Mouse (Mus musculus) fat pad, adult 2 months (tissue): ENCODE measurements at regions not wholly inside any gene's neighbourhood (a gene's known extent, or its start where the extent isn't known, plus 50 kb on each side); places are given as distances from the start of the nearest gene placed in this dataset.

Experiments used
- DNase-seq: peaks from one replicate; pipeline ENCODE4 v3.0.0-alpha.2; 2011; ENCODE audit warnings: low read depth, low spot score; ENCODE audit errors: extremely low read depth

- no peak for DNase-seq
Measured at GRCm38 (mm10) chr8:77843229-77843628, 119.0 kb upstream of the Ednra start.

- no peak for DNase-seq
Measured at GRCm38 (mm10) chr8:77850523-77850922, 126.3 kb upstream of the Ednra start.

DNA sequence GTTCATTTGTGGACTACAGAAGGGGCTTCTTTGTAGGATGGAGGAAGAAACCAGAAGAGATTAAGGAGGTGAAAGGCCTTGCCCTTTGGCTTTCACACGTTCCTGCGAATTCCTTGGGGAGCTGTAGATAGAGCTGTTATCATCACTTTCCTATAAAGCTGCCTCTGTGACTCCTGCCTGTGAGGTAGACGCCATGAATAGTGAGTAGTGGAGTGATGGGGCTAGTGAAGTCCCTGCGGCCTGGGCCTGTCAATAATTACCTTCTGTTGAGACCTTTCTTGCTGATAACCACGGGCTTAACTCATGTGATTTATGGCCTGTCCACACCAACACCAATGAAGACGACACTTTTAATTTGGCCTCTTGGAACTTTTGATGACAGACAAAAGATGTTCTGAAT is 146.0 kb upstream of the Ednra start:
- no peak for DNase-seq

DNA sequence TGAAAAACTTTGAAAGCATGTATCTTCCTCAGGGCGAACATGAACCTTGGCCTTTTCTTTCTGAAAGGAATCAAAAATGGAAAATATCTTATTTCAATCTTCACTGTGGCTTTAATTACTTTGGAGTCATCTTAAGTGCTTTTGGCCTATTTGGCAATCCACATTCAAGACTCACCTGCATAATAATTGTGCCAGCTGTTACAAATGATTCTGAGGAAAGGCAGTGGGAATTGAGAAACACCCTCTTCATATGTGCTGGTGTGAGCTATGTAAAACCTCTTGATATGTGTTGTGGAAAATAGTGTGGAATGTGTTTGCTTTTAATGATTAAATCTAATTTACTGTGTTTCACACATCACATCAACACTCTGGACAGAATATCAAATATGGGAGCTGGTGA is 148.5 kb upstream of the Ednra start:
- DNase-seq = peak; percentile 74

GRCm38 (mm10) chr8:77919776-77920175 is 195.5 kb upstream of the Ednra start:
- no peak for DNase-seq

- peak; percentile 82 for DNase-seq
Measured at GRCm38 (mm10) chr8:77921868-77922267, 197.6 kb upstream of the Ednra start.

DNA sequence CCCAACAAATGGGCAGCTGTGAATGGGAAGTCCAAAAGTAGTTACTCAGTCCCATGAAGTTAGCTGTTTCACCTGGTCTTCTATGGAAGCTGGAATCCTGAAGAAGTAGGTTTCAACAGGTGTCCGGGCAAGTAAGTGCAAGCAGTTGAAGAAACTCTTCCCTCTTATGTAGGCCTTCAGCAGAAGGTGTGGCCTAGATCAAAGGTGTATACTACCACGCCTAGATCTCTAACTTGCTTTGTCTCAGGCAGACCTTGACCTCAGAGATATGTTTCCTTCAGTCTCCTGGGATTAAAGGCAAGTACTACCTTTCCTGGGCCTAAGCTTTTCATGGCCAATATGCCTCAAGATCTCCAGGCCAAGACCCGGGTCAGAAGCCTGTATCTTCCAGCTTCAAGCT is 223.4 kb upstream of the Ednra start:
- DNase-seq = no peak

DNA sequence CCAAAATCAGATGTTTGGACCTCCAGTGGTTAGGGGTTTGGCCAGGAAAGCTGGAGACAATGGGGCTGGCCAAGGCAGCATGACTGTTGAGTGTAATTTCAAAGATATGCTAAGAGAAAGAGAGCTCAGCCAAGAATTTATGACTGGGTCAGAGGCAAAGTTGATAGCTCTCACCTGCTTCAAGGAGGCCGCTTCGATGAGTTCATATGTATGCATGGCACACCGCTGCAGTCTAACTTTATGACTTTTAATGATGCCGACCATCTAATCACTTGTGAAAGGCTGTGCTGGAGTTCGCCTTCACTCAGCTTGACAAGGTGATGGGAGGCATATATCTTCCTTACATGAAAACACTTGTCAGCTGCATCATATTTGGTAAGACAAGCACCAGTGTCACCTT is 225.4 kb upstream of the Ednra start:
- DNase-seq = no peak

DNA sequence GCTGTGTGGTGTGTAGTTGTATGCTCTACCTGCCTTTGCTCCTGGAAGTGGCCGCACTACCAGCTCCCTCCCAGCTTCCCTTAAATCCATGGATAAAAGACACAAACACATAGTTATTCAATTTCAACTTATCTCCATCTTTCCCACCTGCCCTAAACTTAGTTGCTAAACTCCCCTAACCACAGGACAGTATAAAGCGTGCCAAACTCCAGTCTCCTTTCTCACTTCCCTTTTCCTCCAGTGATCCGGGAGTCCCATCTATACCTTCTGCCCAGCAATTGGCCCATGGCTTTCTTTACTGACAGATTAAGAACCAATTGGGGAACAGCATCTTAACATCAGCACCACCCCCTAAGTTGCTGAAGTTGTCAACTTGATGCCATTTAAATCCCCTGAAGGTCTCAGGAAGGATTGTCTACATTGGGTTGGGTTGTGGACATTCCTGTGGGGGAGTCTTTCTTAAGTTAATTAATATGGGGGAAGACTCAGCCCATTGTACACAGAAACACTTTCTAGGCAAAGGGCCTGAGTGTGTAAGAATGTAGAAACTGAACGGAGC is 234.6 kb upstream of the Ednra start:
- DNase-seq = no peak

- DNase-seq = no peak
Measured at GRCm38 (mm10) chr8:77963102-77963698, 238.9 kb upstream of the Ednra start.

GRCm38 (mm10) chr8:77970378-77970777 is 242.7 kb upstream of the Ttc29 start:
- DNase-seq = no peak

GRCm38 (mm10) chr8:77973714-77974113 is 239.4 kb upstream of the Ttc29 start:
- DNase-seq = no peak

DNA sequence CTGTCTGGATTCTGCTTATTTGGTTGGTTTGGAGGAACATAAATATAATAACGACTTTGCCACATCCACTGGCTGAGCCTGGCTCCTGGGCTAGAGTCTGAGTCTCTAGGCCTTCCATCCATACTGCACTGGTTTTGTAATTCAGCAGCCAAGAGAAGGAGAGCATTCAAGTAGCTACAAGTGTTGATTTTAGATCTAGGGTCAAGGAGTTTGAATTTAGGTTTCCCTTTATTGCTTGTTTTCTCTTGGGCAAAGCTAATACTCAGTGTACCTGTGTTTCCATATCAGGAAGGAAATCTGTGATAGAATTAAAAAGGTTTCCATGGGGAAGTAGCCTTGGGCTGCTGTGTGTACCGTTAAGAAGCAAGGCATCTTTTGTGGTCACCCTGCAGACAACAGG is 234.0 kb upstream of the Ttc29 start:
- no peak for DNase-seq

DNA sequence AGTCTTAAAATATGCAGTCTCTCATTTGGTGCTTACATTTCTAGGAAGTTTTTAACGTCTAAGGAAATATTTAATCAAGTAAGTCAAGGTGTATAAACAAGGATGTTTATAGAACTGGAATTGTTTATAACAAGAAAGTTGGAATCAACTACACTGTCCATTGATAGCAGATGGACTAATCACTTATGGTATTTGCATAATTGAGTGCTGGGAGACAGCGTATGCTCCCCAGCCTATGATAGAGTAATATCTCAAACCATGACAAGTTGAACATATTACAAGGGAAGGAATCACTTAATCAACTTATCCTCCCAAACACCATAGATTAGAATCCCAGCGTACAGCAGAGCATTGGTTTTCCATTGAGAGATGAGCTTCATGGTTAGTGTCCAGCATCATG is 232.4 kb upstream of the Ttc29 start:
- no peak for DNase-seq

- DNase-seq = no peak
Measured at GRCm38 (mm10) chr8:77982031-77982430, 231.1 kb upstream of the Ttc29 start.

DNA sequence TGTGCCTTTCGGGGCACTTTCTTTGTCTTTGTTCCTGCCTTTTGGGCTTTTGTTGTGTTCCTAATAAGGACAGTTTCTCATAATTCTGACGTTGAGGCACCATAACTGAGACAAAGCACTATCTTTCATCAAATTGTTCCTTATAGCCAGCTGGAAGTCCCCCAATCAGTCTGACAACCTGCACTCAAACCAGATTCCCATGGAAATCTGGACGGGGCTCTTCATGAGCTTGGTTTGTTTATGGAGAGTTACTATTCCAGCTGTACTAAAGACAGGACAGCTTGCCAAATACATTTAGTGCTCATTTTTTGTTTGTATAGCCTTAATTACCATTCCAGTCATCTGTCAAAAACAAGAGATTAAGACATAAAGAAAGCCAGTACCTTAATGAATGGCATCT is 229.6 kb upstream of the Ttc29 start:
- DNase-seq = no peak

DNA sequence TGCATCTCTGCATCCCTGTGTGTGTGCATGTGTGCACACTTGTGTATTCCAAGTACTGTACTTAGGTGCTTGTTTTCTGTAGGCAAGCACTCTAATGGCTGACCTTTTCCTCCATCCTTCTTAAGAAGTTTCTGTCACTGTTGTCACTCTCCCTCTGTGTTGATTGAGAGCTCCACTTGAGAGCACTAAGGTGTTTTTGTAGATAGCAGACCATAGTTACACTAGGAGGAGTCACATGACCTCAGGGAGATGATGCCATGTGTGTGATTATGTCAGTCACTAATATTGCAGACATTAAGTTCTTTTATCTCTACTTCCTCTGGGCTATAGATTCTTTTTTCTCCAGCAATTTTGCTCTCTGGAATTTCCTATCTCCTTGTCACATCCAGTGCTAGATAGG is 225.9 kb upstream of the Ttc29 start:
- DNase-seq = no peak

GRCm38 (mm10) chr8:77988291-77989056 is 224.6 kb upstream of the Ttc29 start:
- no peak for DNase-seq

DNA sequence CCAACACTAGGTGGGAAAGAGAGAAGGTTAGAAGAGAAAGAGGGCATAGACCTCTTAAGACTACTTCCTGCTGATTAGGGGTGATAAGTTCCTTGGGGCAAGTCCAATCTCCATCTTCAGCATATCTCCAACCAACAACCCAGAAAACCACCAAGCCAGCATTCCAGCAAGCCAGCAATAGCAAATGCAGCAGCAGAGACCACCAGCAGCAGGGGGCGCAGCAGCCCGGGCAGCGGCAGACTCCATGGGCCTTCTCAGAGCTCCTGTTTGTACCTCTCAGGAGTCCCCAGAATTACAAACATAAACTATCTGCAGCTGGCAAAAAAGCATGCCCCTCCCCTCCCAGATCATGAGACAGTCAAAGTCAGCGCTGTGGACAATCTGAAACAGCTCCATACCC is 222.0 kb upstream of the Ttc29 start:
- no peak for DNase-seq

DNA sequence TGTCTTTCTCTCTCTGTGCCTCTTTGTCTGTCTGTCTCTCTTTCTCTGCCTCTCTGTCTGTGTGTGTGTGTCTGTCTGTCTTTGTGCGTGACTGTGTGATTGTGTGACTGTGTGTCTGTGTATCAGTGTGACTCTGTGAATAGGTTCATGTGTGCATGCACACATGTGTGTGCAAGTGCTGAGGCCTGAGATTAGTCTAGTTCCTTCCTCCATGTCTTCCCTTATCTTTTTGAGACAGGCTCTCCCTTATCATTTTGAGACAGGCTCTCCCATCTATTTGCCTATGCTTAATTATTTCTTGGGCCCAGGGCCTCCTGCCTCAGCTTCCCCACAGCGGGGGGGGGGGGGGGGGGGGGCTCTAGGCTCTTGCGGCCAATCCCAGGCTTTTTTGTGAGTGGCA is 212.8 kb upstream of the Ttc29 start:
- no peak for DNase-seq

- no peak for DNase-seq
Measured at GRCm38 (mm10) chr8:78001656-78002055, 211.4 kb upstream of the Ttc29 start.

DNA sequence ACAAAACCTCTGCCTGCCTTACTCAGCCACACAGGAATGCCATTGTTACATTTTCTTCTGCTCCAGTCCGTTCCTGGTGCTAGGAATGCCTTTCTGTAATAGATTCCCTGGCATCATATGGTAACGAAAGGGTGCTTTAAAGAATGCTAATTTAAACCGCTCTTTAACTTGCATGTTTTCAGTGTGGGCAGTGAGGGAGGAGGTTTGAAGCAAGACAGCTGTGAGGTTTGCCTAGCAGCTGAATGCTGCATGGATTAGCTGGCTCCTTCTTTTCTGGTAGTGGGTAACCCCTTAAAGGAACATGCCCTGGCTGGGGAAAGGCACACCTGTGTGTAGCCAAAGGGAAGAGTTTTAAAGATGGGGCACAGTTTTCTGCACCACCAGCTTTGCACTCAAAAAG is 211.0 kb upstream of the Ttc29 start:
- no peak for DNase-seq
